Mouse (Mus musculus): ENCODE data around the gene Ccnyl1. TPM values are rescaled to one million over a fixed set of nuclear protein-coding genes. Genes with fewer than 3 reads are reported as not detected.
A peak's percentile ranks its signal among the peaks of the same experiment; 100 is the strongest.

Gene Ccnyl1
- polyA plus RNA-seq, 1 experiment: 7.8 TPM

- Histone ChIP-seq H3K4me3 (ENCODE audit: extremely low read depth, insufficient read depth, insufficient read length) (peak within 1 kb of the TSS; percentile 89), H3K36me3 (ENCODE audit: control insufficient read depth, insufficient read depth, low read length) (no peaks in the 10 kb centered on the region), H3K27ac (ENCODE audit: insufficient read depth, low read length) (peak within 1 kb of the TSS; percentile 51; the same call in 1 of the 2 replicates), H3K4me1 (ENCODE audit: control insufficient read depth, insufficient read depth, insufficient read length) (peaks cover 14% of the 10 kb centered on the region), H3K27me3 (ENCODE audit: control insufficient read depth, insufficient read depth, low read length) (no peaks in the 10 kb centered on the region)
- 2% methylated on average over 34 of the region's 73 CpGs for WGBS
- TF ChIP-seq POLR2A (IDR thresholded peaks at IDR 0.05; ENCODE audit: low read depth, low read length) (peak; percentile 88), CTCF (IDR thresholded peaks at IDR 0.05; ENCODE audit: extremely low read depth, insufficient read depth, insufficient read length, insufficient replicate concordance) (no peak)
- DNase-seq (ENCODE audit: low read depth in 1 of 2, low spot score in 2 of 2): peak; percentile 56 to 87
These were observed 47.4 kb downstream of the Ccnyl1 start, which contains the start of gene Fzd5 for GRCm38 (mm10) chr1:64737502-64738179. Gene Fzd5, minus strand, starts transcription at chr1:64737751.

GRCm38 (mm10) chr1:64738180-64738555, 47.9 kb downstream of the Ccnyl1 start:
- no peak for DNase-seq (ENCODE audit: low read depth in 1 of 2, low spot score in 2 of 2)
- peak overlapping the region; percentile 59 for H3K4me3 ChIP-seq (ENCODE audit: extremely low read depth, insufficient read depth, insufficient read length)
- WGBS: under 1% methylated on average over 11 of the region's 11 CpGs
- peaks cover 14% of the 10 kb centered on the region for H3K4me1 ChIP-seq (ENCODE audit: control insufficient read depth, insufficient read depth, insufficient read length)
- no peaks in the 10 kb centered on the region for H3K36me3 ChIP-seq (ENCODE audit: control insufficient read depth, insufficient read depth, low read length)
- H3K27ac ChIP-seq (ENCODE audit: insufficient read depth, low read length): no peak overlapping the region
- no peaks in the 10 kb centered on the region for H3K27me3 ChIP-seq (ENCODE audit: control insufficient read depth, insufficient read depth, low read length)
- TF ChIP-seq CTCF (IDR thresholded peaks at IDR 0.05; ENCODE audit: extremely low read depth, insufficient read depth, insufficient read length, insufficient replicate concordance) (no peak), POLR2A (IDR thresholded peaks at IDR 0.05; ENCODE audit: low read depth, low read length) (no peak)

- Histone ChIP-seq H3K27me3 (ENCODE audit: control insufficient read depth, insufficient read depth, low read length) (no peaks in the 10 kb centered on the region), H3K36me3 (ENCODE audit: control insufficient read depth, insufficient read depth, low read length) (no peaks in the 10 kb centered on the region), H3K4me3 (ENCODE audit: extremely low read depth, insufficient read depth, insufficient read length) (peak overlapping the region; percentile 45; the same call in 1 of the 2 replicates), H3K27ac (ENCODE audit: insufficient read depth, low read length) (0 out of 2 replicates have a peak overlapping the region, but pooled peaks have one; percentile 4), H3K4me1 (ENCODE audit: control insufficient read depth, insufficient read depth, insufficient read length) (peaks cover 14% of the 10 kb centered on the region)
- WGBS: under 1% methylated on average over 14 of the region's 14 CpGs
- peak in 1 of 2 experiments; percentile 19 for DNase-seq (ENCODE audit: low read depth in 1 of 2, low spot score in 2 of 2)
- no peak for TF ChIP-seq CTCF (IDR thresholded peaks at IDR 0.05; ENCODE audit: extremely low read depth, insufficient read depth, insufficient read length, insufficient replicate concordance)
- no peak for TF ChIP-seq POLR2A (IDR thresholded peaks at IDR 0.05; ENCODE audit: low read depth, low read length)
These were observed 48.4 kb downstream of the Ccnyl1 start for GRCm38 (mm10) chr1:64738661-64739082.

- no peak for DNase-seq (ENCODE audit: low read depth in 1 of 2, low spot score in 2 of 2)
- WGBS: 92% methylated on average over 18 of the region's 18 CpGs
- no peaks in the 10 kb centered on the region for H3K36me3 ChIP-seq (ENCODE audit: control insufficient read depth, insufficient read depth, low read length)
- no peak overlapping the region for H3K4me3 ChIP-seq (ENCODE audit: extremely low read depth, insufficient read depth, insufficient read length)
- H3K4me1 ChIP-seq (ENCODE audit: control insufficient read depth, insufficient read depth, insufficient read length): no peaks in the 10 kb centered on the region
- H3K27me3 ChIP-seq (ENCODE audit: control insufficient read depth, insufficient read depth, low read length): no peaks in the 10 kb centered on the region
- no peak overlapping the region for H3K27ac ChIP-seq (ENCODE audit: insufficient read depth, low read length)
- no peak for TF ChIP-seq CTCF (IDR thresholded peaks at IDR 0.05; ENCODE audit: extremely low read depth, insufficient read depth, insufficient read length, insufficient replicate concordance)
- TF ChIP-seq POLR2A (IDR thresholded peaks at IDR 0.05; ENCODE audit: low read depth, low read length): no peak
These were observed 52.6 kb downstream of the Ccnyl1 start for GRCm38 (mm10) chr1:64742741-64743408.

- no peak for DNase-seq (ENCODE audit: low read depth in 1 of 2, low spot score in 2 of 2)
- Histone ChIP-seq H3K27me3 (ENCODE audit: control insufficient read depth, insufficient read depth, low read length) (no peaks in the 10 kb centered on the region), H3K4me3 (ENCODE audit: extremely low read depth, insufficient read depth, insufficient read length) (no peak overlapping the region), H3K27ac (ENCODE audit: insufficient read depth, low read length) (no peak overlapping the region), H3K36me3 (ENCODE audit: control insufficient read depth, insufficient read depth, low read length) (no peaks in the 10 kb centered on the region), H3K4me1 (ENCODE audit: control insufficient read depth, insufficient read depth, insufficient read length) (no peaks in the 10 kb centered on the region)
- TF ChIP-seq POLR2A (IDR thresholded peaks at IDR 0.05; ENCODE audit: low read depth, low read length) (no peak), CTCF (IDR thresholded peaks at IDR 0.05; ENCODE audit: extremely low read depth, insufficient read depth, insufficient read length, insufficient replicate concordance) (no peak)
These were observed 54.4 kb downstream of the Ccnyl1 start for GRCm38 (mm10) chr1:64744616-64745015.

- TF ChIP-seq CTCF (IDR thresholded peaks at IDR 0.05; ENCODE audit: extremely low read depth, insufficient read depth, insufficient read length, insufficient replicate concordance) (no peak), POLR2A (IDR thresholded peaks at IDR 0.05; ENCODE audit: low read depth, low read length) (no peak)
- Histone ChIP-seq H3K4me3 (ENCODE audit: extremely low read depth, insufficient read depth, insufficient read length) (no peak overlapping the region), H3K4me1 (ENCODE audit: control insufficient read depth, insufficient read depth, insufficient read length) (no peaks in the 10 kb centered on the region), H3K27ac (ENCODE audit: insufficient read depth, low read length) (no peak overlapping the region), H3K36me3 (ENCODE audit: control insufficient read depth, insufficient read depth, low read length) (no peaks in the 10 kb centered on the region), H3K27me3 (ENCODE audit: control insufficient read depth, insufficient read depth, low read length) (no peaks in the 10 kb centered on the region)
- WGBS: 79% methylated on average over 8 of the region's 8 CpGs
- DNase-seq (ENCODE audit: low read depth in 1 of 2, low spot score in 2 of 2): no peak
These were observed 62.9 kb downstream of the Ccnyl1 start for GRCm38 (mm10) chr1:64753109-64753508.

GRCm38 (mm10) chr1:64753668-64754067, 63.4 kb downstream of the Ccnyl1 start:
- Histone ChIP-seq H3K4me1 (ENCODE audit: control insufficient read depth, insufficient read depth, insufficient read length) (no peaks in the 10 kb centered on the region), H3K36me3 (ENCODE audit: control insufficient read depth, insufficient read depth, low read length) (no peaks in the 10 kb centered on the region), H3K27ac (ENCODE audit: insufficient read depth, low read length) (no peak overlapping the region), H3K27me3 (ENCODE audit: control insufficient read depth, insufficient read depth, low read length) (no peaks in the 10 kb centered on the region), H3K4me3 (ENCODE audit: extremely low read depth, insufficient read depth, insufficient read length) (no peak overlapping the region)
- WGBS: 70% methylated on average over 7 of the region's 7 CpGs
- DNase-seq (ENCODE audit: low read depth in 1 of 2, low spot score in 2 of 2): no peak
- TF ChIP-seq POLR2A (IDR thresholded peaks at IDR 0.05; ENCODE audit: low read depth, low read length): no peak
- no peak for TF ChIP-seq CTCF (IDR thresholded peaks at IDR 0.05; ENCODE audit: extremely low read depth, insufficient read depth, insufficient read length, insufficient replicate concordance)

Measured in spleen, adult 2 months (tissue).